Mouse (Mus musculus) right cerebral cortex, postnatal 4 days (tissue): ENCODE data around the gene Nono.

Experiments used
- DNase-seq: peaks from one replicate; pipeline ENCODE4 v3.0.0-alpha.2; 2022

The Nono gene

GRCm38 (mm10) chrX:101429142-101429949 lies at the start of gene Nono:
Nono (plus strand) TSS chrX:101429318.
- DNase-seq = peak; percentile 80

DNA sequence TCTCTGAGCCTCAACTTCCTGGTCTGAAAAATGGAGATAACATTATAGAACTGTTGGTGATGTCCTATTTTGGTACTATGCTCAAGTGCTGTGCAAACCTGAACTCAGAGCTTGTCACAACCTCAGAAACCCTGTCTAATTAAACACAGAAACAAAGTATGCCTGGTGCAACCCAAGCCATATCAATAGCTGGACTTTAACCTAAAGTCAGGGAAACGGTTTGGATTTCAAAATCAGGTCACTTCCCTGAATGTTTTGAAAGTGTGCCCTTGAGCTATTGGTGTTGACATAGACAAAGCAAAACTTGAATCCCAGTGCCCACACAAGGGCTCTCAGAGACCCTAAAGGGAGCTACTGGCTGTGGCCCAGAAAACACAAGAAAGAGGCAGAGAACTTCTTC lies 49.4 kb upstream of the Nono start:
- DNase-seq = no peak

DNA sequence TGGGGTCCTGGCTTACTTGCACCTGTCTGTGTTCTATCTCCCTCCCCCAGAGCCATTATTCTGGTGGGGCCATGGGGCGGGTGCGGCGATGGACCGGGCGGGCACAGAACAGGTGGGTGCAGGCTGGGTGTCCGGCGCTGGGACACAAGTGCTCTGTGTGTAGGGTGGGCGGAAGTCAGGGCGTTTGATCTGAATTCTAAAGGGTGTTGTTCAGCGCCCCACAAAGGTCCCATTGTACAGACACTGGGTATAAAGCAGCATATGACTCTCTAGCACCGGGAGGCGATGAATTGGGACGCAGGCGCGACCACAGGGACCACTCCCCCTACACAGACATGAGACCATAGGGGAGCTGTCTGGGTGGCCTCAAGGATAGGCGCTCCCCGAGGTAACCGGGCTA lies 45.7 kb upstream of the Nono start:
- no peak for DNase-seq

- peak; percentile 23 for DNase-seq
Measured at GRCm38 (mm10) chrX:101384439-101385137, 44.5 kb upstream of the Nono start.

DNA sequence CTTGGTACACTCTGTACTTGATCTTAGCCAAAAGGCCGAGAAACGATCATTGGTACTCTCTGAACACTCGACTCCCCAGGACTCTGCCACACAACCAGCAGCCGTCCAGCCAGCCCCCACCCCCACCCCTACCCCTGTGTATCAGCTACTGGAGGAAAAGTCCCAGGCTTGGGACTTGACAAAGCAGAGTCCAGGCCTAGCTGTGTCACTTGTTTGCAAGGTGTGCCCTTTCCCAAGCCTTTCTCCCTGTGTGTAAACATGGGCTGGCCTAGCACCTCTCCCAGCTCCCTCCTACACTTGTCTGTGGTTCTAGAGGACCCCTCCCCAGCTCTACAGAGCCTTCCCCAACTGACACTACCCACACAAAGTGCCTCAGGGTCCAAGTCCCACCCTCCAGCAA lies 42.9 kb upstream of the Nono start:
- no peak for DNase-seq

DNA sequence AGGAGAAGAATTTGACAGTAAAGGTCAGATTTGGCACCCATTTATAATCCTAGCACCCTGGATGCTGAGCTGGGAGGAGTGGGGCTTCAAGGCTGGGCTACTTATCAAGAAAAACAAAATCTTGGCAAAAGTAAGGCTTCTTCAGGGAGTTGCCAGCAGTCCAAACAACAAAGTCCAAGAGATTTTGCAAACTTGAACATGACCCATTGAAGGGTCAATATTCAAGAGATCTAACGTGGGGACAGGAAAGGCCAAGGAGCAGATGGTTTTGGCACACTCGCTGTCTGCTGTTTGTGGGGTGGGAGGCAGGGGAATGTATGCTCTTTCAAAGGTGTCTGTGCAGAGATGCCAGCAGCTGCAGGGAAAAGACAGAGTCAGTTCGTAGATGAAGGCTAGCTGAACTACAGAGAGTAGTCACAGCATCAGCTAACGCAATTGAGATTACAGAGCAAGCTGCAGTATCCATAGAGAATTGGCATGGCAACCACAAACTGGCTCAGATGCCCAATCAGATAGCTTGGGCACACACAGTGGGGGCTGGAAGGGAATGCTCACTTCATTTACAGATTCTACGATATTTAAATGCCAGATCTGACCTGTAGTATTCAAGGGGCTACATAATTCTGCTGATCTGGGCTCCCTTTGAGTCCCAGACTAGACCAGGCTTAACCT lies 40.1 kb upstream of the Nono start:
- DNase-seq = no peak

DNA sequence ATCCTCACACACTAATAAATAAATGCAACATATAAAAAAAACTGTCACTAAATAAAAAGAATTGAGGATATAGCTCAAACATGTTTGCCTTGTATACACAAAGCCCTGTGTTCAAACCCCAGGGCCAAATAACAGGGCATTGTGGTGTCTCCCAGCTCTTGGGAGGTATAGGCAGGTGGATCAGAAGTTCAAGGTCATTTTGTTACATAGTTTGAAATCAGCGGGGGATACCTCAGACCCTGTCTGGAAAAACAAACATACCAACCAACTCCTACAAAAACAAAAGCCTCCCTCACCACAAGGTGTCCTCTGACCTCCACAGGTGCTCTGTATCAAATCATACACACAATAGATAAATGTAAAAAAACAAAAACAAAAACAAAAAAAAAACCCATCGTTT lies 34.8 kb upstream of the Nono start:
- no peak for DNase-seq

GRCm38 (mm10) chrX:101396459-101396858 lies 32.7 kb upstream of the Nono start:
- DNase-seq = no peak

GRCm38 (mm10) chrX:101418946-101419724 lies 10.0 kb upstream of the Nono start:
- peak; percentile 67 for DNase-seq

GRCm38 (mm10) chrX:101419725-101420699 lies 9.1 kb upstream of the Nono start:
- peak; percentile 84 for DNase-seq

DNA sequence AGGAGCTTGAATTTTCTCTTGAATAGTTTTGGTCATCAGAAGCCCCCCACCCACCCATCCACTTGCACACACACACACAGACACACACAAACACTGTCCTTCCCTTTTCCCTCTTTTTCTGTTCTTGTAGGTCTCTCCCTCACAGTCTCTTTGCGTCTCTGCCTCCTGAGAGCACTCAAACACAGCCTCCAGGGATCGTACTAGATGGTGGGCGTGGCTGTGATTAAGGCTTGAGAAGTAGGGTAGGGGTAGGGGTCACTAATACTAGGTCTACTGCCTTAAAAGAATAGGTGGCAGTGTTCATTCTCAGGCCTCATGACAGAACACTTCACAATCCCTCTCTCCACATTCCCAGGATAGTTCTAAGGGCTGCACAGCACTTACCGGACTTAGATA lies 8.4 kb upstream of the Nono start, which contains the start of gene Zmym3:
TSS of gene Zmym3 (minus strand) at position 150 of the 396 bp plus-strand sequence.
- DNase-seq = no peak

- no peak for DNase-seq
Measured at GRCm38 (mm10) chrX:101423462-101423861, 5.7 kb upstream of the Nono start.

- DNase-seq = no peak
Measured at GRCm38 (mm10) chrX:101427774-101428173, 1.3 kb upstream of the Nono start.

GRCm38 (mm10) chrX:101428785-101429141 lies 355 bp upstream of the Nono start:
- DNase-seq = no peak

DNA sequence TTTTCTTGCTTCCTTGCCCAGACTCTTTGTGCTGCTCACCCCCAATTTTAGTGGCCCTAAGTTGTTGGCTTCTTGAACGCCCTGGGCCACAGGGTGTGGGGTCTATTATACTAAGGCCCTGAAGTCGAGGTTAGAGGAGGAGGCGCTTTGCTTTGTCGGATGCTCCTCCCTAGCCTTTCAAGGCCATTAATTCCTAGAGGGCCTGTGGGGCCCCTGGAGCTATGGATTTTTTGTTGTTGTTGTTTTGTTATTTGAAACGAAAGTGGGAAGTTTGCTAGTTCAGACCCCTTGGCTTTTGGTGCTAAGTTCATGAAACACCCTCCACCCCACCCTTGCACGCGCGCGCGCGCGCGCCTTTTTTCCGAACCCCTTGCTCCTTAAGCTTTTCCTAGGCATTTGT lies 858 bp downstream of the Nono start:
- DNase-seq = no peak

DNA sequence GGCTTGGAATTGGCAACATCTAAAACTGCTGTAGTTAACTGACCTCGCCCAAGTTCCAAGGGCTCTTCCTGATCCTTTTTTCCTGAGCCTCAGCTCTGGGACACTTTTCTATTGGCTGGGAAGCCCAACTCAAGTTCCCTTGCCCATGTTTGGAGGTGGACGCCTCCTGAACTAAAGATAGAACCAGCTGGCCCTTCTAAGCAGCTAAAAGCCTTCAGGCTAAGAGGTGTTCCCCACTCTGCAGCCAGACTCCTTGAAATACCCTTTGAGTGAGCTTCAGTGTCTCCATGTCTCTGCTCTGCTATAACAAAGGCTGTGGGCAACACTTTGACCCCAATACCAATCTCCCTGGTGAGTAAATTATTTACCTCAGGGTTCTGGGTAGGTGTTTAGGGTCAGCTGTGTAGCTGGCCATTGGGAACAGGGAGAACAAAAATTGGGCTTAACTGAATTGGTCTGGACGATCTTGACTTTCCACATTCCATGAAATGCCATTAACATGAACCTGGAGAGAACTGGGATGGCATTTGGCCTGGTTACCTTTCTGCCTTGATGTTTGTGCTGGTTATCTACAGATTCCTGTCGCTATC lies 19.9 kb downstream of the Nono start, which contains the start of gene Itgb1bp2:
TSS of gene Itgb1bp2 (plus strand) at position 203 of the 590 bp plus-strand sequence.
- no peak for DNase-seq

DNA sequence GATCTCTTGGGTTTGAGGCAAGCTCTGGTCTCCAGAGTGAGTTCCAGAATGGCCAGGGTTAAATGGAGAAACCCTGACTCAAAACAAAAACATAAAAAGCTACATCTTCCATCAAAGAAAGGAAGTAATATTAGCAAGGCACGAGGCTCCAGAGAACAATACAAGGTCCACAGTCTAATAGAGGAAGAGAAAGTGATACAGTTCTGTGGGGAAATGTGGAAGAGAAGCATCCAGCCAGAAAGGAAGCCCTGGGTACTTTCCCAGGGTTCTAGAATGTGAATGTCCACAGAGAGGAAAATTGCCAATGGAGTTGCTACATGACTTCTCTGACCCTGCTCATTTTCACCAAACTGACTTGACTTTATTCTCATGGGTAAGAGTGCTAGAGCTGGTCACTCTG lies 22.0 kb downstream of the Nono start:
- DNase-seq = no peak

- no peak for DNase-seq
Measured at GRCm38 (mm10) chrX:101451591-101451990, 22.5 kb downstream of the Nono start.

GRCm38 (mm10) chrX:101472202-101472601 lies 43.1 kb downstream of the Nono start:
- no peak for DNase-seq

DNA sequence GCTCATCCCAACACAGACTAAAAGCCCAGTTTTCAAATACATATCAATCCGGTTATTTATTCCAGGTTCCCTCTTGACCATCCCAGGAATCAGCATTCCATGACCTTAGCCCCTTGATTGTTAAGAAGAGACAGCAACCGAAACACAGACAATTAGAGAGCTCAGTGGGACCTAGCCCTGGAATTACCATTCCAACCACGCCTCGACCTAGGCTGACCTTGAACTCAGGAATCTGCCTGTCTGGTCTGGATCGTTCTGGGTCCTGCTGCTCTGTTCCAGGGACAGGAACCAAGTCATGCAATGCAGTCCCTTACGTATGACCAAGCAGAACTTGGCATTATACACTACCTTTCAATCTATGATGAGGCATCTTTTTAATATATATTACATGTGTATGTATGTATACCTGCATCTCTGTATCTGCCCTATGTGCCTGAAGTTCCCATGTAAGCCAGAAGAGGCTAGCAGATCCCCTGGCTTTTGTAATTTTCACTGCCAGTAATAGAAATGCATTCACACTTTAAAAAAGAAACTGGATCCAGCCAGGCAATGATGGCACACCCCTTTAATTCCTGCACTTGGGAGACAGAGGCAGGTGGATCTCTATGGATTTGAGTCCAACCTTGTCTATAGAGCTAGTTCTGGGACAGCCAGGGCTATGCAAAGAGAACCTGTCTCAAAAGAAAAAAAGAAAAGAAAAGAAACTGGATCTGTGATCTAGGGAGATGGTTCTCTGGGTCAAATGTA lies 52.7 kb downstream of the Nono start:
- no peak for DNase-seq
